Mouse (Mus musculus) MEL (cell line): ENCODE measurements around the gene Klhdc8a.

Experiments used
- CTCF ChIP-seq, 3 experiments: IDR thresholded peaks in 2 of 3; conservative IDR thresholded peaks in 1 of 3; 2 replicates each; pipeline ENCODE4 v1.5.1; 2011 to 2012; ENCODE audit warnings: low read length in 3 of 3, low read depth in 2 of 3, mild to moderate bottlenecking in 2 of 3, improper control_type of control experiment in 1 of 3, inconsistent platforms in 1 of 3, mixed read lengths in 1 of 3, moderate library complexity in 1 of 3; ENCODE audit not compliant: control insufficient read depth in 1 of 3, insufficient read depth in 1 of 3, poor library complexity in 1 of 3, severe bottlenecking in 1 of 3
- EP300 ChIP-seq, 2 experiments: IDR thresholded peaks; 2 replicates each; pipeline ENCODE4 v1.6.1; 2011; ENCODE audit warnings: improper control_type of control experiment in 2 of 2, low read length in 2 of 2, low read depth in 1 of 2, mild to moderate bottlenecking in 1 of 2

DNA sequence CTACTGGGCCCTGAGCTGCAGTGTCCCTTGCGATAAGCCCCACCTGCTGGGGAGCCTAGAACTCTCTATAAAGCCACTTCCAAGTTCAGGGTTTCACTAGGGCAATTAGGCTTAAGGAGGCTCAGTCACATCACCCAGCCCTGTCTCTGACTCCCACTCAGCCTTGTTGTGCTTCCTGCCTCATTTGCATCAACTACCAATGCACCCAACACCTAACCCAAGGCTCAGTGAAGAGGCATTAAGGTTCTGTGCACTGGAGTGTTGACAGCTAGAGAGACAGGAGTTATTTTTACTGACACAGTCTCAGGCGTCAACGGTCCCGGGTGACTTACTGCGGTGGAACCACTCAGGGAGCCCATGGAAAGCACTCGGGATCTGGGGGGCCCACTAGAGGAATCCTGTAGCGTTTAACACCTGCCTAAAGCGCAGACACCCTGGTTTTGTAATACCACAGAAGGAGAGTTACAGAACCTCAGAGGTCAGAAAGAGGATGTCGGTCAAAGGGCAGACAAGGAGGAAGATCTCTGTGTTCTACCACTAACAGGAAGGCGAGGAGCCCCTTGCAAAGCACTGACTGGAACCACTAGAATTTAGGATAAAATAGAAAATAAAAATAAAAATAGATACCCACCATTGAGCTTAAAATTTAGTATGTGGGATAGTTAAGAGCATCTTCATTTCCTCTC, 12.9 kb downstream of the Klhdc8a start:
- TF ChIP-seq EP300 (IDR thresholded peaks at IDR 0.05; ENCODE audit: low read depth in 1 of 2, low read length in 2 of 2) (no peak), CTCF (IDR thresholded peaks at IDR 0.05 in 2 of 3, conservative IDR thresholded peaks at IDR 0.05 in 1 of 3; ENCODE audit: control insufficient read depth in 1 of 3, insufficient read depth in 1 of 3, low read depth in 2 of 3, low read length in 3 of 3, poor library complexity in 1 of 3, severe bottlenecking in 1 of 3) (no peak)
